Mouse (Mus musculus): ENCODE results near the gene Rybp. TPM values are rescaled to one million over a fixed set of nuclear protein-coding genes. Genes with fewer than 3 reads are reported as not detected.

Rybp gene
- polyA plus RNA-seq, 1 experiment from 2014 or later = 16.7 TPM

DNA sequence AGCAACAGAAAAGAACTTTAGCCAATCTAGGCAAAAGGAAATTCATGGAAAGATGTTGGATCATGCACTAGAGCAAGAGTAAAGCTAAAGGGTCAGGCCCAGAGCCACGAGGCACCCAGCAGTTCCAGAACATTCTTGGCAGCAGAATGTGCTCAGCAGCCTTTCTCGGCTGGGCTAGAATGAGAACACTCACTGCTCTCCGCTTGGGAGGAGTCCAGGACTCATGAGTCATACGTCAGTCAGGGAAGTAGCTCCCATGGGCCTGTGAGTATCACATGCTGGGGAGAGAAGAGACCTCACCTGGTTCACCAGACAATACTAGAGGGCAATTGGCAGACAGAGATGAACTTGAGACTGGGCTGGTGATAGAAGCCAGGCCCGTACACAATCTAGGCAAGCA, 39.8 kb upstream of the Rybp start:
- no peak overlapping the region for H3K27ac ChIP-seq (ENCODE audit: low read depth, low read length)
- H3K4me1 ChIP-seq (ENCODE audit: control insufficient read depth, insufficient read depth, low read length) = no peaks in the 10 kb centered on the region
- ATAC-seq (no peak), DNase-seq (ENCODE audit: low spot score) (no peak)
- no peak overlapping the region for H3K9ac ChIP-seq (ENCODE audit: low read length)
- 72% methylated on average over 5 of the region's 5 CpGs for WGBS
- H3K4me2 ChIP-seq (ENCODE audit: low read length) = no peak overlapping the region
- no peaks in the 10 kb centered on the region for H3K36me3 ChIP-seq (ENCODE audit: control insufficient read depth, insufficient read depth, low read length)
- no peak overlapping the region for H3K4me3 ChIP-seq (ENCODE audit: low read depth, low read length)
- H3K27me3 ChIP-seq (replicated peaks; ENCODE audit: control insufficient read depth, insufficient read depth, low read length) = no peaks in the 10 kb centered on the region
- H3K9me3 ChIP-seq (replicated peaks; ENCODE audit: control insufficient read depth, low read length) = no peaks in the 10 kb centered on the region

DNA sequence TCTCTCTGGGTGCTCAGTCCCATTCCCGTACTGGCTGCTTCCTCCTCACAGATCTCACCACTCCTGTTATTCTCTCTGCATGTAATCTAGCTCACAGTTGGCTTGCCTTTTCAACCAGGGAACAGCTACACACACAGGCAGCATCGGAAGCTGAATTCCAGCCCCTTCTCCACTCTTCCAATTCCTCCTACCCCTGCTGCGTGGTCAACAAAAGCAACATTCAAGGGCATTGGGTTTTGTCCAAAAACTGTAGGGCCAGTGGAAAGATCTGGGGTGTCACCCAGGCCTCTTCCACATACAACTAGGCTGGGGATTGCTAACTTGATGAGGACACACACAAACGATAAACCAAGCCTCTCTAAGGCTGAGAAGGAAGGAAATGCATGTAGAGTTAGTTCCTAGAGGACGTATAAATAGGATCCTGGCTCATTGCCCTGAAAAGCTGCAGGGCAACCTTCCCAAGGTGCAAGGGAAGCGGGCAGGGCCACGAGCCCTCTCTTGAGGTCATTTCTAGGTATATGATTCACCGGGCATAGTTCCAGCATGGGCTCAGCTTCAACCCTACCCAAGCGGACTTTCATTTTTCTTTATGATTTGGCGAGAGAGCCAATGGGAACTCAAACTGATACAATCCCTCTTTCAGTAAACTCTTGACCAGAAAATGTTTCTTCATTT, 36.6 kb upstream of the Rybp start:
- DNase-seq (ENCODE audit: low spot score) = no peak

DNA sequence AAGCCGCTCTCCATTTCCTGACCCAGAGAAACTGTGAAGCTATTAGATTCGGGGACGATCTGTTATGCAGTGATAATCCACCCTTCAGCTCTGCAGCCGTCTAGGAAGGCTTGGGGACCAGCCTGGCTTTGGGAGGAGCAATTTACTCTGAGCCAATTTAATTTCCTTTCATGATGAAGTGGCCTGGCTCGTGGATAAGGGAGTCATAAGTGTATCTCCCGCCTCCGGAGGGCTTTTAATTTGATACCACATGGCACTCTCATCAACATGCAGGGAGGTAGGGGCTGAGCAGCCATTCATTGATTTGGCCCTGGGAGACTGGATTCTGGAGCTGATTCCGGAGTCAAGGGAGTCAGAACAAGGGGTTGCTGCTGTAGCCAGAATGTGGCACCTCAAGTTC, 35.3 kb upstream of the Rybp start:
- DNase-seq (ENCODE audit: low spot score) (peak; percentile 47), ATAC-seq (no peak)
- Histone ChIP-seq H3K27me3 (replicated peaks; ENCODE audit: control insufficient read depth, insufficient read depth, low read length) (no peaks in the 10 kb centered on the region), H3K27ac (ENCODE audit: low read depth, low read length) (no peak overlapping the region), H3K9me3 (replicated peaks; ENCODE audit: control insufficient read depth, low read length) (no peaks in the 10 kb centered on the region), H3K4me3 (ENCODE audit: low read depth, low read length) (no peak overlapping the region), H3K9ac (ENCODE audit: low read length) (no peak overlapping the region), H3K4me2 (ENCODE audit: low read length) (no peak overlapping the region), H3K4me1 (ENCODE audit: control insufficient read depth, insufficient read depth, low read length) (no peaks in the 10 kb centered on the region), H3K36me3 (ENCODE audit: control insufficient read depth, insufficient read depth, low read length) (no peaks in the 10 kb centered on the region)
- 33% methylated on average over 8 of the region's 8 CpGs for WGBS

More for the DNA sequence above, 36.6 kb upstream of the Rybp start:
- Histone ChIP-seq H3K27ac (ENCODE audit: low read depth, low read length) (no peak overlapping the region), H3K27me3 (replicated peaks; ENCODE audit: control insufficient read depth, insufficient read depth, low read length) (no peaks in the 10 kb centered on the region), H3K4me3 (ENCODE audit: low read depth, low read length) (no peak overlapping the region), H3K9me3 (replicated peaks; ENCODE audit: control insufficient read depth, low read length) (no peaks in the 10 kb centered on the region), H3K4me1 (ENCODE audit: control insufficient read depth, insufficient read depth, low read length) (no peaks in the 10 kb centered on the region), H3K4me2 (ENCODE audit: low read length) (no peak overlapping the region), H3K36me3 (ENCODE audit: control insufficient read depth, insufficient read depth, low read length) (no peaks in the 10 kb centered on the region), H3K9ac (ENCODE audit: low read length) (no peak overlapping the region)
- WGBS = 73% methylated on average over 10 of the region's 10 CpGs
- no peak for ATAC-seq

DNA sequence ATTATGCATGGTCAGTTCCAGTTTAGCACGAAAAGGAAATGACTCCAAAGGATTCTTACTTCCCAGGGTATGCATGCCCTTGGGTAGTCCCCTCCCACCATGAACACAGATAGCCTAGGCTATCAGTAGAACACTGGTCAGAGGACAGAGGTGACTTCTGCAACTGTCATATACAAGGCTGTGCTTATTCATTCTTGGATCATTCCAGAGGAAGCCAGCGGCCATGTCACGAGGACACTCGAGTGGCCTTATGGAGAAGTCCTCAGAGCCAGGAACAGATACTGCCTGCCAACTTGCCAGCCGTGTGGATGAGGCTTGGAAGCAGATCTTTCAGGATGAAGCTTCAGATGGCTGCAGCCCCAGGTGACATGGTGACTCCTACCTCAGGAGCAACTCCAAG, 34.9 kb upstream of the Rybp start:
- ATAC-seq (no peak), DNase-seq (ENCODE audit: low spot score) (no peak)
- Histone ChIP-seq H3K36me3 (ENCODE audit: control insufficient read depth, insufficient read depth, low read length) (no peaks in the 10 kb centered on the region), H3K4me1 (ENCODE audit: control insufficient read depth, insufficient read depth, low read length) (no peaks in the 10 kb centered on the region), H3K9ac (ENCODE audit: low read length) (no peak overlapping the region), H3K27me3 (replicated peaks; ENCODE audit: control insufficient read depth, insufficient read depth, low read length) (no peaks in the 10 kb centered on the region), H3K4me2 (ENCODE audit: low read length) (no peak overlapping the region), H3K4me3 (ENCODE audit: low read depth, low read length) (no peak overlapping the region), H3K27ac (ENCODE audit: low read depth, low read length) (no peak overlapping the region), H3K9me3 (replicated peaks; ENCODE audit: control insufficient read depth, low read length) (no peaks in the 10 kb centered on the region)
- WGBS = 81% methylated on average over 5 of the region's 5 CpGs

DNA sequence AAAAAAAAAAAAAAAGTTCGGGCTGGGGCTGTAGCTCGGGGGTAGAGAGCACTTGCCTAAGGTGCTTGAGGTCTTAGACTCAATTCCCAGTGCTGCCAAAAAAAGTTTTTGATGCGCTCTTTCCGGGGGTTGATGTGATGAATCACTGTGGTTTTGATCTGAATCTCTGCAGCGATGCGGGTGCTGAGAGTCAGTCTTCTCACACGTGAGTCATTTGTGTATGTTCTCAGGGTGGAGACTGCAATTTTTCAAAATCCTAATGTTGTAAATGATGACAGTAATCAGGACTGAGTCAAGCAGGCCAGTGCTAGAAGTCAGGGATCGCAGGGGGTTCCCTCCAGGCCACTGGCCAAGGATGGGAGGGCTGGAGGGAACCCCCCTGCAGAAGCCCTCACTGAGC, 26.9 kb upstream of the Rybp start:
- no peak overlapping the region for H3K4me3 ChIP-seq (ENCODE audit: low read depth, low read length)
- H3K9me3 ChIP-seq (replicated peaks; ENCODE audit: control insufficient read depth, low read length) = no peaks in the 10 kb centered on the region
- ATAC-seq = no peak
- 79% methylated on average over 8 of the region's 8 CpGs for WGBS
- no peak for DNase-seq (ENCODE audit: low spot score)
- no peak overlapping the region for H3K27ac ChIP-seq (ENCODE audit: low read depth, low read length)
- H3K9ac ChIP-seq (ENCODE audit: low read length) = no peak overlapping the region
- H3K4me1 ChIP-seq (ENCODE audit: control insufficient read depth, insufficient read depth, low read length) = no peaks in the 10 kb centered on the region
- no peak overlapping the region for H3K4me2 ChIP-seq (ENCODE audit: low read length)
- no peaks in the 10 kb centered on the region for H3K36me3 ChIP-seq (ENCODE audit: control insufficient read depth, insufficient read depth, low read length)
- no peaks in the 10 kb centered on the region for H3K27me3 ChIP-seq (replicated peaks; ENCODE audit: control insufficient read depth, insufficient read depth, low read length)

GRCm38 (mm10) chr6:100311167-100311566, 23.9 kb upstream of the Rybp start:
- no peaks in the 10 kb centered on the region for H3K4me1 ChIP-seq (ENCODE audit: control insufficient read depth, insufficient read depth, low read length)
- no peak overlapping the region for H3K4me2 ChIP-seq (ENCODE audit: low read length)
- no peak overlapping the region for H3K4me3 ChIP-seq (ENCODE audit: low read depth, low read length)
- no peak overlapping the region for H3K9ac ChIP-seq (ENCODE audit: low read length)
- H3K9me3 ChIP-seq (replicated peaks; ENCODE audit: control insufficient read depth, low read length) = no peaks in the 10 kb centered on the region
- no peak for DNase-seq (ENCODE audit: low spot score)
- H3K27me3 ChIP-seq (replicated peaks; ENCODE audit: control insufficient read depth, insufficient read depth, low read length) = no peaks in the 10 kb centered on the region
- H3K27ac ChIP-seq (ENCODE audit: low read depth, low read length) = no peak overlapping the region
- WGBS = 94% methylated on average over 1 of the region's 1 CpGs
- H3K36me3 ChIP-seq (ENCODE audit: control insufficient read depth, insufficient read depth, low read length) = no peaks in the 10 kb centered on the region
- no peak for ATAC-seq

GRCm38 (mm10) chr6:100304831-100305230, 17.5 kb upstream of the Rybp start:
- Histone ChIP-seq H3K9me3 (replicated peaks; ENCODE audit: control insufficient read depth, low read length) (no peaks in the 10 kb centered on the region), H3K4me1 (ENCODE audit: control insufficient read depth, insufficient read depth, low read length) (no peaks in the 10 kb centered on the region), H3K27ac (ENCODE audit: low read depth, low read length) (no peak overlapping the region), H3K4me3 (ENCODE audit: low read depth, low read length) (no peak overlapping the region), H3K4me2 (ENCODE audit: low read length) (no peak overlapping the region), H3K27me3 (replicated peaks; ENCODE audit: control insufficient read depth, insufficient read depth, low read length) (no peaks in the 10 kb centered on the region), H3K9ac (ENCODE audit: low read length) (no peak overlapping the region), H3K36me3 (ENCODE audit: control insufficient read depth, insufficient read depth, low read length) (no peaks in the 10 kb centered on the region)
- WGBS = 91% methylated on average over 10 of the region's 10 CpGs
- no peak for DNase-seq (ENCODE audit: low spot score)
- no peak for ATAC-seq

GRCm38 (mm10) chr6:100301410-100302108, 14.3 kb upstream of the Rybp start:
- no peak overlapping the region for H3K27ac ChIP-seq (ENCODE audit: low read depth, low read length)
- no peaks in the 10 kb centered on the region for H3K27me3 ChIP-seq (replicated peaks; ENCODE audit: control insufficient read depth, insufficient read depth, low read length)
- DNase-seq (ENCODE audit: low spot score) (no peak), ATAC-seq (no peak)
- H3K9ac ChIP-seq (ENCODE audit: low read length) = no peak overlapping the region
- no peaks in the 10 kb centered on the region for H3K9me3 ChIP-seq (replicated peaks; ENCODE audit: control insufficient read depth, low read length)
- no peak overlapping the region for H3K4me2 ChIP-seq (ENCODE audit: low read length)
- no peaks in the 10 kb centered on the region for H3K4me1 ChIP-seq (ENCODE audit: control insufficient read depth, insufficient read depth, low read length)
- 71% methylated on average over 8 of the region's 8 CpGs for WGBS
- H3K4me3 ChIP-seq (ENCODE audit: low read depth, low read length) = no peak overlapping the region
- H3K36me3 ChIP-seq (ENCODE audit: control insufficient read depth, insufficient read depth, low read length) = no peaks in the 10 kb centered on the region

DNA sequence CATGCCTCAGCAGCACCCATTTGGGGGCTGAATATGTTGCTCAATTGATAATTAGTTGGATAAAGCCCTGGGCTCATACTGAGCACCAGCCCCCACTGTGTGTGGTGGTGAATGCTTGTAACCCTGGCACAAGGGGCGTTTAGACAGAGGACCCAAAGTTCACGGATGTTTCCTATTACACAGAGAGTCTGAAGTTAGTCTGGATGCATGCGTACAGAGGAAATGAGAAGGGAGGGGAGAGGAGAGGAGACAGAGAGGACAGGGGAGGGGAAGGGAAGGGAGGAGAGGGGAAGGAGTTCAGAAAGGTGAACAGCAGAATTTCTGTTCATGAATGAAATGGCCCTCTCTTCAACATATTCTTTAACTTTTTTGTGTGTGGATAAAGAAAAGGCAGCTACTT, 13.5 kb upstream of the Rybp start:
- no peak overlapping the region for H3K9ac ChIP-seq (ENCODE audit: low read length)
- no peaks in the 10 kb centered on the region for H3K4me1 ChIP-seq (ENCODE audit: control insufficient read depth, insufficient read depth, low read length)
- H3K27me3 ChIP-seq (replicated peaks; ENCODE audit: control insufficient read depth, insufficient read depth, low read length) = no peaks in the 10 kb centered on the region
- WGBS = 32% methylated on average over 3 of the region's 3 CpGs
- ATAC-seq = no peak
- H3K9me3 ChIP-seq (replicated peaks; ENCODE audit: control insufficient read depth, low read length) = no peaks in the 10 kb centered on the region
- no peak for DNase-seq (ENCODE audit: low spot score)
- no peak overlapping the region for H3K4me2 ChIP-seq (ENCODE audit: low read length)
- H3K27ac ChIP-seq (ENCODE audit: low read depth, low read length) = no peak overlapping the region
- H3K4me3 ChIP-seq (ENCODE audit: low read depth, low read length) = no peak overlapping the region
- no peaks in the 10 kb centered on the region for H3K36me3 ChIP-seq (ENCODE audit: control insufficient read depth, insufficient read depth, low read length)
